Mouse (Mus musculus) heart, adult 2 months (tissue): ENCODE data around the gene Adam15.

Experiments
- CTCF ChIP-seq: fragments of 200-600 bp; IDR thresholded peaks from 2 replicates; pipeline ENCODE4 v1.8.1; 2022; ENCODE audit warnings: antibody characterized with exemption, mild to moderate bottlenecking, moderate library complexity
- EP300 ChIP-seq: fragments of 200-500 bp; IDR thresholded peaks from 2 replicates; pipeline ENCODE4 v1.6.1; 2011; ENCODE audit warnings: low read depth, low read length, control low read depth; ENCODE audit not compliant: insufficient read depth
- POLR2A ChIP-seq: fragments of 200-500 bp; IDR thresholded peaks from 2 replicates; pipeline ENCODE4 v1.6.1; 2011; ENCODE audit warnings: mild to moderate bottlenecking, low read depth, low read length, control low read depth; ENCODE audit not compliant: insufficient read depth

DNA sequence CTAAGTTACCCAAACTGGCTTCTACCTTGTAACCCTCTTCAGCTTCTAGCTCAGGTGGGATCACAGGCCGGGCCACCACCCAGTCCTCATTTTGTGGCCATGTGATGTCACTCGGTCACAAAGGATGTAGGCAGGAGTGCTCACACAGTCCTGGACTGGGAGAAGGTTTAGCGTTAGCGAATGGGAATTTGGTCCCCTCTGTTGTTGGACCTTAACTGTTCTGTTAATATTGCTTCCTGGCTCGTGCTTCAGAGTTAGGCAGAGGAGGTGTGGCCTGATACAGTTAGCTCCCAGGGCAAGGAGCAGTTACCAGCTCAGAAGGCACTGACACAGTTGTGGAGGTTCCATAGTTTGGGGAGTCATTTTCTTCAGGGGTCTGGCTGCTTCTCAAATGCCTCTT, 55.6 kb downstream of the Adam15 start:
- no peak for TF ChIP-seq EP300
- no peak for TF ChIP-seq POLR2A
- no peak for TF ChIP-seq CTCF
